In the genomic region with DNA sequence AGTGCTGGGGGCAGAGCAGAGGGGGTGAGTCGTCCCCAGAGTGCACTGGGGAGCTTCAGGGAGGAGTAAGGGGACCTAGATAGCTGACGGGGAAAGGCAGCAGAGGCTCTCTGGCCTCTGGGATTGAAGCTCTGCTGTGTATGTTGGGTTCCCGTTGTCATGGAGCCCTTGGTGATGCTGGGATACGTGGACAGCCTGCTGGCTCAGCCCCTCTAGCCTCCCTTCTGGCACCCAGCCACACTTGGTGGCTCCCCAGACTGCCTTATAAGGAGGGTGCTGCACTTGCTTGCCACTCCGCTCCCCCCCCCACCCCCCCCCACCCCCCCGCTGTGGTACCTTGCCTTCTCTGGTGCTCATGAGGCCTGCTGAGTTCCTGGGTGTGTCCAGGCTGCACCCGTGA, we compare ENCODE assay signal across 12 mouse cellular contexts.
DNase-seq lines count a peak whose midpoint lies in the region; ATAC-seq and TF ChIP-seq lines count a peak whose summit lies in the region.
"Had no signal": no experiment of that assay in that cellular context is flagged by ENCODE, and none has a peak within 500 bp of the region (broad histone marks: within the 10 kb centered on the region; RNA-seq: fewer than 3 reads in every experiment).

No protein-coding gene starts in this region.

- no peak overlapping the region for H3K9ac ChIP-seq in heart, embryonic 12.5 days
- 0 out of 2 replicates have a peak overlapping the region, but pooled peaks have one; percentile 25 for H3K9ac ChIP-seq in midbrain, embryonic 11.5 days (ENCODE audit: low read length)
- H3K9ac ChIP-seq in midbrain, embryonic 13.5 days (replicated peaks) = no peak overlapping the region
- H3K9ac ChIP-seq in intestine, postnatal 0 days (ENCODE audit: low read depth, low read length) = no peak overlapping the region
- H3K9ac ChIP-seq: neural tube, embryonic 12.5 days had no signal

- H3K4me2 ChIP-seq in heart, embryonic 12.5 days = no peak overlapping the region
- no peak overlapping the region for H3K4me2 ChIP-seq in midbrain, embryonic 11.5 days
- no peak overlapping the region for H3K4me2 ChIP-seq in midbrain, embryonic 13.5 days (replicated peaks)
- no peak overlapping the region for H3K4me2 ChIP-seq in intestine, postnatal 0 days (replicated peaks; ENCODE audit: low read depth)
- H3K4me2 ChIP-seq: neural tube, embryonic 12.5 days had no signal

- DNase-seq in heart, adult 11 months = peak; percentile 85
- no peak for DNase-seq in midbrain, embryonic 11.5 days (ENCODE audit: low spot score, missing footprints)
- DNase-seq in MN1 (ENCODE audit: low spot score) = peak; percentile 67
- no peak for DNase-seq in frontal cortex, adult 2 months (ENCODE audit: extremely low spot score in 1 of 2, low spot score in 1 of 2)
- DNase-seq: adrenal gland, adult 8-10 months; cerebellum, adult 11 months; kidney, adult 2 months had no signal

- no peak for ATAC-seq in heart, embryonic 12.5 days (ENCODE audit: insufficient number of reproducible peaks, low FRiP score)
- no peak for ATAC-seq in midbrain, embryonic 11.5 days (ENCODE audit: low FRiP score)
- ATAC-seq in midbrain, embryonic 13.5 days = no peak
- no peak for ATAC-seq in intestine, postnatal 0 days
- no peak for ATAC-seq in cerebellum, adult (ENCODE audit: insufficient number of reproducible peaks, low FRiP score, low TSS enrichment)

- H3K27me3 ChIP-seq in heart, embryonic 12.5 days (replicated peaks) = no peaks in the 10 kb centered on the region
- H3K27me3 ChIP-seq in midbrain, embryonic 11.5 days (ENCODE audit: control insufficient read depth, insufficient read depth, low read length) = no peaks in the 10 kb centered on the region
- no peaks in the 10 kb centered on the region for H3K27me3 ChIP-seq in midbrain, embryonic 13.5 days
- H3K27me3 ChIP-seq in intestine, postnatal 0 days (replicated peaks; ENCODE audit: control insufficient read depth, insufficient read depth, low read length) = no peaks in the 10 kb centered on the region
- H3K27me3 ChIP-seq: neural tube, embryonic 12.5 days had no signal

- TF ChIP-seq CTCF in intestine, postnatal 0 days (IDR thresholded peaks at IDR 0.05; ENCODE audit: low read depth) = no peak

- peaks cover 32% of the 10 kb centered on the region for H3K36me3 ChIP-seq in heart, embryonic 12.5 days
- H3K36me3 ChIP-seq in midbrain, embryonic 11.5 days (ENCODE audit: control insufficient read depth, insufficient read depth, low read length) = peaks cover 18% of the 10 kb centered on the region
- peaks cover 16% of the 10 kb centered on the region for H3K36me3 ChIP-seq in midbrain, embryonic 13.5 days
- peaks cover 29% of the 10 kb centered on the region; the same call in 1 of the 2 replicates for H3K36me3 ChIP-seq in intestine, postnatal 0 days (ENCODE audit: control insufficient read depth, insufficient read depth)

- H3K27ac ChIP-seq in heart, embryonic 12.5 days (ENCODE audit: poor library complexity, severe bottlenecking) = no peak overlapping the region
- H3K27ac ChIP-seq in midbrain, embryonic 11.5 days (ENCODE audit: low read depth, low read length) = no peak overlapping the region
- no peak overlapping the region for H3K27ac ChIP-seq in midbrain, embryonic 13.5 days
- peak overlapping the region; percentile 68; the same call in 1 of the 2 replicates for H3K27ac ChIP-seq in intestine, postnatal 0 days (ENCODE audit: low read depth, low read length)
- H3K27ac ChIP-seq: neural tube, embryonic 12.5 days had no signal

- no peaks in the 10 kb centered on the region for H3K9me3 ChIP-seq in heart, embryonic 12.5 days (replicated peaks)
- H3K9me3 ChIP-seq in midbrain, embryonic 11.5 days (ENCODE audit: control insufficient read depth, low read length) = no peaks in the 10 kb centered on the region
- no peaks in the 10 kb centered on the region for H3K9me3 ChIP-seq in midbrain, embryonic 13.5 days
- no peaks in the 10 kb centered on the region for H3K9me3 ChIP-seq in intestine, postnatal 0 days (ENCODE audit: control insufficient read depth)
- H3K9me3 ChIP-seq: neural tube, embryonic 12.5 days had no signal

- H3K4me1 ChIP-seq in heart, embryonic 12.5 days (replicated peaks) = peaks cover 21% of the 10 kb centered on the region
- H3K4me1 ChIP-seq in midbrain, embryonic 11.5 days (ENCODE audit: control insufficient read depth, insufficient read depth, low read length) = peaks cover 2% of the 10 kb centered on the region
- H3K4me1 ChIP-seq in midbrain, embryonic 13.5 days (replicated peaks) = peaks cover 17% of the 10 kb centered on the region
- H3K4me1 ChIP-seq in intestine, postnatal 0 days (replicated peaks; ENCODE audit: control insufficient read depth, insufficient read depth, low read length) = no peaks in the 10 kb centered on the region

- WGBS in heart, embryonic 12.5 days = 53% methylated on average over 6 of the region's 7 CpGs
- WGBS in midbrain, embryonic 11.5 days = 59% methylated on average over 6 of the region's 7 CpGs
- 59% methylated on average over 7 of the region's 7 CpGs for WGBS in midbrain, embryonic 13.5 days
- WGBS in intestine, postnatal 0 days = 72% methylated on average over 7 of the region's 7 CpGs

- H3K4me3 ChIP-seq in heart, embryonic 12.5 days = no peak overlapping the region
- no peak overlapping the region for H3K4me3 ChIP-seq in midbrain, embryonic 11.5 days (ENCODE audit: low read depth, low read length)
- no peak overlapping the region for H3K4me3 ChIP-seq in midbrain, embryonic 13.5 days (replicated peaks)
- H3K4me3 ChIP-seq in intestine, postnatal 0 days (ENCODE audit: low read depth, low read length) = no peak overlapping the region
- H3K4me3 ChIP-seq: neural tube, embryonic 12.5 days had no signal

Comparison
In these comparisons a context has a peak if more than half of its experiments do, and no peak if none do; other contexts are left out.
1. DNase-seq: peak in heart, adult 11 months (single experiment) and MN1 (single experiment); none in midbrain, embryonic 11.5 days (single experiment) and frontal cortex, adult 2 months (0 of 2).